Mouse (Mus musculus) liver, embryonic 12.5 days (tissue): ENCODE data around the gene Rela. TPM values are rescaled to one million over a fixed set of nuclear protein-coding genes. Genes with fewer than 3 reads are reported as not detected.
"Not testable (repeated sequence)": the region's sequence is repeated elsewhere in the genome, so short reads cannot be mapped to it uniquely, and the experiment has no call there.

Experiments
- ATAC-seq: fragments of 200-750 bp; cut with Nextera tagmentation; 2 replicates; pipeline ENCODE4 v1.8.0; 2017; ENCODE audit warnings: moderate number of reproducible peaks, mild to moderate bottlenecking, moderate library complexity
- H3K27ac ChIP-seq: fragments of 300-500 bp; sonication (generic); 2 replicates; pipeline ENCODE4 v1.5.1; 2016; ENCODE audit warnings: mild to moderate bottlenecking
- H3K27me3 ChIP-seq: fragments of 300-500 bp; sonication (generic); replicated peaks from 2 replicates; pipeline ENCODE4 v1.6.1; 2016; ENCODE audit warnings: mild to moderate bottlenecking, moderate library complexity
- H3K36me3 ChIP-seq: fragments of 300-500 bp; sonication (generic); 2 replicates; pipeline ENCODE4 v1.6.1; 2016; ENCODE audit warnings: mild to moderate bottlenecking, moderate library complexity
- H3K4me1 ChIP-seq: fragments of 300-500 bp; sonication (generic); 2 replicates; pipeline ENCODE4 v1.6.1; 2016
- H3K4me2 ChIP-seq: fragments of 300-500 bp; sonication (generic); 2 replicates; pipeline ENCODE4 v1.6.1; 2016; ENCODE audit warnings: mild to moderate bottlenecking, moderate library complexity
- H3K4me3 ChIP-seq: fragments of 300-500 bp; sonication (generic); 2 replicates; pipeline ENCODE4 v1.5.1; 2016; ENCODE audit warnings: mild to moderate bottlenecking, moderate library complexity
- H3K9ac ChIP-seq: fragments of 300-500 bp; sonication (generic); 2 replicates; pipeline ENCODE4 v1.6.1; 2016; ENCODE audit warnings: mild to moderate bottlenecking, moderate library complexity
- H3K9me3 ChIP-seq: fragments of 300-500 bp; sonication (generic); replicated peaks from 2 replicates; pipeline ENCODE4 v1.6.1; 2016; ENCODE audit warnings: mild to moderate bottlenecking, moderate library complexity
- WGBS: fragments of 180-500 bp; shearing (Covaris S2); methylation state at CpG from one replicate; pipeline ENCODE4 v1.1.7; 2016; ENCODE audit not compliant: insufficient replicate concordance; 5-methylcytosine and 5-hydroxymethylcytosine counted together
- polyA plus RNA-seq: library from polyadenylated mRNA; unstranded; fragments of >200 nt; fragmentation: Nextera tagmentation; extraction: Ambion mirVana; gene quantifications from 2 replicates; pipeline ENCODE4 v1.2.1, GENCODE M21; 2016

Rela gene
- polyA plus RNA-seq, 1 experiment from 2014 or later, result 33.6 TPM

DNA sequence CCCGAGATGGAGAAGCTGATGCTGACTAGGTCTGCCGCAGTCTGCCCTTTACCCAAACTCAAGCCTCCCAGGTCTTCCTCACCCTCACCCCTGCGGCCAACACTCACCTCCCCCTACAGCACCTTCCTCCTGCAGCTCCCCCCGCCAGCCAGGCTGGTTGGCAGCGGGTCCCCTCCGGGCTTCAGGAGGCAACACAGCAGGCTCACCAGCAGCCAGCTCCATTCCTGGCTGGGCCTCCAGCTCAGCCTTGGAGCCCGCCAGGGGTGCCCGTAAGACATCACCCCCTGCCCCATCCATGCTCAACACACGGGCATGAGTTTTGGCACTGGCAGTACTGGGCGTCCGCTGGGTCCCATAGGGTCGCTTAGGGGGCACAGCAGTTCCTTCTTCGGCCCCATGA is 47.7 kb downstream of the Rela start:
- no peak overlapping the region for H3K4me3 ChIP-seq
- H3K36me3 ChIP-seq, result peaks cover 70% of the 10 kb centered on the region
- WGBS, result 89% methylated on average over 13 of the region's 13 CpGs

DNA sequence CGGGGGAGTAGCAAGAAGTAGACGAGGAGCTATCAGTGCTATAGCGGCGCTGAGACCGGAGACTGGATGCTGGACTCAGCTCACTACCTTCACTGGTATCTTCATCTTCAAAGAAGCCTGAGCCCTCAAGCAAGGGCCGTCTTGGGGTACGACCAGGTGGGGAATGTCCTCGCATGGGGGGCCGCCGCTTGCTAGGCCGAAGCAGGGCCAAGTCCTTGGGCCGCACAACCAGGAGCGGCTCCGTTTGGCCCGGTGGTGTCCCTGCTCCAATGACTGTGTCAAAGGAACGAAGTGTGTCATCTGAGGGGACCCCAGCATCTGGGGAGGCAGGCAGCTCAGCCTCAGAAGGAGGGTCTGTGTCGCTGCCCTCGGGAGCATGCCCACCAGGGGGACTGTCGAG is 48.1 kb downstream of the Rela start:
- no peak for ATAC-seq
- 89% methylated on average over 19 of the region's 19 CpGs for WGBS
- Histone ChIP-seq H3K9ac (peak overlapping the region; percentile 89; the same call in 1 of the 2 replicates), H3K4me2 (peak overlapping the region; percentile 95), H3K4me3 (no peak overlapping the region), H3K36me3 (peaks cover 66% of the 10 kb centered on the region), H3K9me3 (no peaks in the 10 kb centered on the region), H3K27me3 (no peaks in the 10 kb centered on the region), H3K27ac (peak overlapping the region; percentile 91), H3K4me1 (peaks cover 37% of the 10 kb centered on the region)

More for the DNA sequence above, 47.7 kb downstream of the Rela start:
- Histone ChIP-seq H3K9ac (peak overlapping the region; percentile 89; the same call in 1 of the 2 replicates), H3K4me1 (peaks cover 33% of the 10 kb centered on the region), H3K27me3 (no peaks in the 10 kb centered on the region), H3K27ac (0 out of 2 replicates have a peak overlapping the region, but pooled peaks have one; percentile 91), H3K9me3 (no peaks in the 10 kb centered on the region), H3K4me2 (peak overlapping the region; percentile 95; the same call in 1 of the 2 replicates)
- no peak for ATAC-seq

DNA sequence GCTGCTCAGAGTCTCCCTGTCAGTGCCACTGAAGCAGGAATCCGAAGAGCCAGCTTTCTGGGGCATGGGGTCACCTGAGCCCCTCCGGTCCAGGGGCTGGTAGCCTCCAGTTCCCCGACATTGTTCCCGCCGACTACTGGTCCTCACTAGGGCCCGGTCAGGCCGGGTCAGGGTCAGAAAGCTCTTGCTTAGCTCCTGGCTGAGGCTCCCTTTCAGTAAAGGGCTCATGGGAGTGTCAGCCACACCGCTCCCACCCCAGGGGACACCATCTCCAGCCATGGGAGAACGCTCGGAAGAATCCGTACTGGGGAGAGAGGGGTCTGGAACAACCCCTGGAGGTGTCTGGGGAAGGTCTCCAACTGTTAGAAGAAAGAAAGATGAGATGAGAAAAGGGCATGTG is 48.6 kb downstream of the Rela start:
- H3K27me3 ChIP-seq, result no peaks in the 10 kb centered on the region
- no peak for ATAC-seq
- WGBS, result 85% methylated on average over 11 of the region's 11 CpGs
- peaks cover 66% of the 10 kb centered on the region for H3K36me3 ChIP-seq
- H3K4me1 ChIP-seq, result peaks cover 42% of the 10 kb centered on the region
- H3K9me3 ChIP-seq, result no peaks in the 10 kb centered on the region
- H3K9ac ChIP-seq, result peak overlapping the region; percentile 89
- H3K4me2 ChIP-seq, result peak overlapping the region; percentile 95
- peak overlapping the region; percentile 81 for H3K4me3 ChIP-seq
- H3K27ac ChIP-seq, result peak overlapping the region; percentile 91

DNA sequence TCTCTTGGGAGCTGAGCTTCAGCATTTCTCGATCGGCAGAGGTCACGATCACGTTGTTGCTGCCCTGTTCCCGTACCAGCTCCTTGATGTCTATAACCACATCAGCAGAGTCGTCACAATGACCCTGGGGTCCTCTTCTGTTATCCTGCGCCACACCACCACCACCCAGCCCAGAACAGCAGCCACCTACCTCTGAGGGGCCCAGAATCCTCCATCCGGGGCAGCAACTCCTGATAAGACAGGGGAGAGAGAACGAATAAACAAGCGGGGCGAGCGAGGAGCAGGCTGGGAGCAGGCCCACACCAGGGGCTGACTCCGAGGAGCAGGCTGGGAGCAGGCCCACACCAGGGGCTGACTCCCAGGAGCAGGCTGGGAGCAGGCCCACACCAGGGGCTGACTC is 49.2 kb downstream of the Rela start:
- Histone ChIP-seq H3K36me3 (peaks cover 66% of the 10 kb centered on the region), H3K4me1 (peaks cover 47% of the 10 kb centered on the region), H3K4me3 (peak overlapping the region; percentile 81), H3K4me2 (peak overlapping the region; percentile 95), H3K9me3 (no peaks in the 10 kb centered on the region), H3K9ac (peak overlapping the region; percentile 89), H3K27me3 (no peaks in the 10 kb centered on the region), H3K27ac (peak overlapping the region; percentile 91)
- WGBS, result 43% methylated on average over 13 of the region's 13 CpGs
- ATAC-seq, result peak; percentile 21

DNA sequence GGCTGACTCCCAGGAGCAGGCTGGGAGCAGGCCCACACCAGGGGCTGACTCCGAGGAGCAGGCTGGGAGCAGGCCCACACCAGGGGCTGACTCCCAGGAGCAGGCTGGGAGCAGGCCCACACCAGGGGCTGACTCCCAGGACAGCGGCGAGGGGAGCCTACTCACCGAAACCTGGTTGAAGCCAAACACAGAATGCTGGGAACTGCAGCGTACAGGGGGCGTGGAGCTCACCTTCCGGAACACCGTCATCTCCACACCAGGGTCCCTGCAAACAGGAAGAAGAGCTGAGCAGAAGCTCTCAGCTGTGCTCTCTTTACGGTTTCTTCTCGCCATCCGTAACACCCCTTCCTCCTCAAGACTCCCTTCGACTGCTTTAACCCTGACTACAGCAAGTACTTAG is 49.7 kb downstream of the Rela start:
- peaks cover 53% of the 10 kb centered on the region for H3K4me1 ChIP-seq
- peak overlapping the region; percentile 91 for H3K27ac ChIP-seq
- H3K4me2 ChIP-seq, result peak overlapping the region; percentile 95
- peaks cover 66% of the 10 kb centered on the region for H3K36me3 ChIP-seq
- H3K4me3 ChIP-seq, result peak overlapping the region; percentile 81
- not testable (repeated sequence) for H3K9me3 ChIP-seq, H3K27me3 ChIP-seq, ATAC-seq
- 83% methylated on average over 12 of the region's 12 CpGs for WGBS
- H3K9ac ChIP-seq, result peak overlapping the region; percentile 89

DNA sequence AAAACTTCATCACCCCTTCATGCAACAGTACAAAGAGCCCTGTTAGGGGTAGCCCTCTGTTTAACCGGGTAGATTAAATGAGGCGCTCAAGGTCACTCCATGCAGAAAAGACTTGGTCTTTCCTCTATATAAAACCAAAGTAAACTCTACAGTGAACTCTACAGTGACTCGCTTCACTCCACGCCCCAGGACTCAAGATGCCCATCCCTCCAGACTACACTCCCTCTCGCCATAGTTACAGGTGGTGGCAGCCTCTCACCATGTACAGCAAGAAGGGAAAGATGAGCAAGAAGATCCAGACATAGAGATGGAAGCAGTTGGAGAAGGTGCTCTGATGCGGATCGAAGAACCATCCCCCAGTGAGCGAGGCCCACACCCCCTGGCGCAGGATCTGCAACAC is 50.5 kb downstream of the Rela start:
- Histone ChIP-seq H3K27ac (peak overlapping the region; percentile 91), H3K4me1 (peaks cover 60% of the 10 kb centered on the region)

DNA sequence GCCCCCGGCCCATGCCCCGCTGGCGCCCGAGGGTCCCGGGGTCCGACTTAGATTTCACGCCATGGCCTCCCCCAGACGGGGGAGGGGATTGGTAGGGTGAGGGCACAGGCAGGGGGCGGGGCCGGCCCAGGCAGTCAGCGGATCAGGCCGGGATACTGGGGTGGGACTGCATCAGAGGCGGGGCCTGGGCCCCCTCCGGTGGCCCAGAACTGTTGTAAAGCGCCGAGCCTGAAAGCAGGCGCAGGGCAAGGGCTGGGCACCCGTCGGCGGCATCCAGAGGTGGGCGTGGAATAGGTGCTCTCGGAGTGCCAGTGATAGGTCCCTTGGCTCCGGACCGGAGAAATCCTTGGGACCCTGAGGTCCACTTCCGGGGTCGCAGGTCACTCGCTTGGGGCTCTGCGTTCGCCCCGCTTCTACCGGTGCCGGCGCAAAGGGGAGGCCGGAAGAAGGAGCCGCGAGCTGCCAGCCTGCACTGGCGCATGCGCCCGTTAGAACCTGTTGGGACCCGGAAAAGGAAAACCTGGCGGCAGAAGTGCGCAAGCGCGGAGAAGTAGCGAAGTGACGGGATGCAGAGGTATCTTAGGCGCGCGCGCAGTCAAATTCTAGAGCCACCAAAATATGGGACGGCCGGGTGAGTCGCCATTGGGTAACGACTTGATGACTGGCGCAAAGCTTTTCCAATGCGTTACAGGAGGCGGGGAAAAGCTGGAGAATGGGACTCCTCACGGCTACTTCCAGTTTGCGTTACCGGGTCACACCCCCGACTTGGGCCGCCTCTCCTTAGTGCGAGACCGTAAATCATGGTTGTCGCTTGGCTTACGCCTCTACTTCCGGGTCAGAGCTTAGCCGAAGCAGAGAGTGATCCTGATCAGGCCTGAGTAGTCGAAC is 51.2 kb downstream of the Rela start, which contains the start of the genes Map3k11 and Pcnx3:
Gene Map3k11 (plus strand): TSS at position 543 of the 888 bp plus-strand sequence.
Gene Pcnx3 (minus strand): TSS at position 709 of the 888 bp plus-strand sequence.
- peak within 1 kb of the TSS; percentile 81 for H3K4me3 ChIP-seq
- peak within 1 kb of the TSS; percentile 91 for H3K27ac ChIP-seq
- H3K4me2 ChIP-seq, result peak within 1 kb of the TSS; percentile 95
- H3K9ac ChIP-seq, result peak within 1 kb of the TSS; percentile 89
- peaks cover 67% of the 10 kb centered on the region for H3K4me1 ChIP-seq
- H3K36me3 ChIP-seq, result peaks cover 66% of the 10 kb centered on the region
- WGBS, result under 1% methylated on average over 69 of the region's 69 CpGs
- H3K27me3 ChIP-seq, result no peaks in the 10 kb centered on the region
- peak; percentile 79 for ATAC-seq
- no peaks in the 10 kb centered on the region for H3K9me3 ChIP-seq

More for the DNA sequence above, 50.5 kb downstream of the Rela start:
- peaks cover 66% of the 10 kb centered on the region for H3K36me3 ChIP-seq
- ATAC-seq, result no peak
- peak overlapping the region; percentile 95 for H3K4me2 ChIP-seq
- H3K4me3 ChIP-seq, result peak overlapping the region; percentile 81
- H3K9me3 ChIP-seq, result no peaks in the 10 kb centered on the region
- H3K9ac ChIP-seq, result peak overlapping the region; percentile 89
- WGBS, result 17% methylated on average over 9 of the region's 9 CpGs
- H3K27me3 ChIP-seq, result no peaks in the 10 kb centered on the region

DNA sequence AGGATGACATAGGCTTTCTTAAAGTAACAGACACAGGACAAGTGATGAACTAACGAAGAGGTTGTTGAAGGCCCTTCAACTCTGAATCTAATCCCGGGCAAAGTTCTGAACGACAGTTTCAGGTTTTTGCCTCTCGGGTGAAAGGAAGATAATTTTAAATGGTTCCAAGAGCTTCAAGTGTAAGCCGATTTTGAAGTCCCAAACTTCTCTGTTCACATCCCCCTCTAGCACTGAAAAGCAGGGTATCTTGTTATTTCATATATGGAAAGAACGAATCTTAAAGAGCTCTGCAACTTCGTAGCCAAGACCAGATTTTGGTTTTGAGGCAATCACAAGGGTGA is 51.8 kb downstream of the Rela start:
- Histone ChIP-seq H3K9ac (peak overlapping the region; percentile 89), H3K4me2 (peak overlapping the region; percentile 95), H3K4me3 (peak overlapping the region; percentile 81), H3K27me3 (no peaks in the 10 kb centered on the region), H3K36me3 (peaks cover 66% of the 10 kb centered on the region), H3K4me1 (peaks cover 70% of the 10 kb centered on the region), H3K27ac (peak overlapping the region; percentile 91), H3K9me3 (no peaks in the 10 kb centered on the region)
- WGBS, result under 1% methylated on average over 7 of the region's 7 CpGs
- ATAC-seq, result no peak

DNA sequence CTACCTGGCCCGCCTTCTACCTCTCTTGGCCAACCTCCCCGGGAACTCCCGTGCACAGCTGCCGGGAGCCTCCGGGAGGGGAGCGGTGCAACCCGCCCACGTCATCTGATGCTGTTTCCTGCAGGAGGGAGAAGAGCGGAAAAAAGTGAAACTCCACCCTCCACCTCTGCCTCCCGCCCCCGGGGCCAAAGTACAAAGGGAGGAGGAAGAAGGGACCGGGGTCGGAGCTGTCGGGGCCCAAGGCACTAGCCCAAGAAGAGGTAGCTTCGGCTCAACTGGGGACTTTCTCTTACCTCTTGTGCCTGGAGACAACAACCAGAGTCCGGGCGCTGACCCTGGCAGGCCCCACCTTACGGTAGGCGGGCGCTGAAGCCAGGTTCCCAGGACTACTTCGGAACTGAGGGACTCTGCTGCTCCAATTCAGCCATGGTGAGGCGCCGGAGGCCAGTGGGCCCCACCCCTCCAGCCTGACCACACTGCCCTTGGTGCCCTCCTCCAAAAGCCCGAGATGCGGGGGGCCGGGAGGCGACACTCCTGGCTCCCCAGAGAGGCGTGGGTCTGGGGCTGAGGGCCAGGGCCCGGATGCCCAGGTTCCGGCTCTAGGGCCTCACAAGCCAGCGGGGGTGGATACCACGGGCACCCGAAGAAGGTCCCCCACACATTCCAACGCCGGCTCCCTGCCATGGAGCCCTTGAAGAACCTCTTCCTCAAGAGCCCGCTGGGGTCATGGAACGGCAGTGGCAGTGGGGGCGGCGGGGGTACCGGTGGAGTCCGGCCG is 52.5 kb downstream of the Rela start:
- H3K27ac ChIP-seq, result peak overlapping the region; percentile 91
- H3K27me3 ChIP-seq, result no peaks in the 10 kb centered on the region
- H3K9ac ChIP-seq, result peak overlapping the region; percentile 89
- peaks cover 70% of the 10 kb centered on the region for H3K4me1 ChIP-seq
- H3K36me3 ChIP-seq, result peaks cover 66% of the 10 kb centered on the region
- H3K9me3 ChIP-seq, result no peaks in the 10 kb centered on the region
- peak overlapping the region; percentile 95 for H3K4me2 ChIP-seq
- ATAC-seq, result peak; percentile 74
- WGBS, result 4% methylated on average over 42 of the region's 42 CpGs
- H3K4me3 ChIP-seq, result peak overlapping the region; percentile 81

DNA sequence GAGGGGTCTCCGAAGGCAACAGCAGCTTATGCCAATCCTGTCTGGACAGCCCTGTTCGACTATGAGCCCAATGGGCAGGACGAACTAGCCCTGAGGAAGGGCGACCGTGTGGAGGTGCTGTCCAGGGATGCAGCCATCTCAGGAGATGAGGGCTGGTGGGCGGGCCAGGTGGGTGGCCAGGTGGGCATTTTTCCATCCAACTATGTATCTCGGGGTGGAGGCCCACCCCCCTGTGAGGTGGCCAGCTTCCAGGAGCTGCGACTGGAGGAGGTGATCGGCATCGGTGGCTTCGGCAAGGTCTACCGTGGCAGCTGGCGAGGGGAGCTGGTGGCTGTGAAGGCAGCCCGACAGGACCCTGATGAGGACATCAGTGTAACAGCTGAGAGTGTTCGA is 53.1 kb downstream of the Rela start:
- H3K9ac ChIP-seq, result peak overlapping the region; percentile 89
- peaks cover 66% of the 10 kb centered on the region for H3K36me3 ChIP-seq
- peaks cover 64% of the 10 kb centered on the region for H3K4me1 ChIP-seq
- H3K4me2 ChIP-seq, result peak overlapping the region; percentile 95
- no peaks in the 10 kb centered on the region for H3K9me3 ChIP-seq
- ATAC-seq, result no peak
- H3K4me3 ChIP-seq, result peak overlapping the region; percentile 81
- H3K27ac ChIP-seq, result peak overlapping the region; percentile 91
- no peaks in the 10 kb centered on the region for H3K27me3 ChIP-seq
- WGBS, result 47% methylated on average over 15 of the region's 15 CpGs

DNA sequence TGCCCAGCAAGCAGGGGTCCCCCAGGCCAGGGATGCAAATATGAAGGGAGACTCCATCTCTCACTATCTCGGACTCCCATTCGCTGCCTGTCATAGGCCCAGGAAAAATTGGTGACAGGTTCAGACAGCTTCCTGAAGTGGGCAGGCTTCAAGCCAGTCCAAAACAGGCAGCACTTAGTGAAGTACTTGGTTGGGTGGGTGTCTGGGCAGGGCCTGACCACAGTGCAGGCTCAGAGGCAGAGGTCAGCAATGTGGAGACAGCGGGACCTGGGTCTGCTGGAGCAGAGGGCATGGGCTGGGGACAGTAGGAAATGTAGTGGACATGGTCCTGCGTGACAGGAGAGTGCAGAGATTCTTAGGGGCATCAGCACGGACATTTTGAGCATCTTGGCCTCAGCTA is 54.3 kb downstream of the Rela start:
- WGBS, result 52% methylated on average over 5 of the region's 5 CpGs
- peak overlapping the region; percentile 95 for H3K4me2 ChIP-seq
- peaks cover 66% of the 10 kb centered on the region for H3K36me3 ChIP-seq
- H3K9me3 ChIP-seq, result no peaks in the 10 kb centered on the region
- H3K27ac ChIP-seq, result peak overlapping the region; percentile 73
- H3K4me3 ChIP-seq, result peak overlapping the region; percentile 81
- ATAC-seq, result no peak
- H3K9ac ChIP-seq, result peak overlapping the region; percentile 89
- H3K27me3 ChIP-seq, result no peaks in the 10 kb centered on the region
- peaks cover 58% of the 10 kb centered on the region for H3K4me1 ChIP-seq
